Mouse (Mus musculus) heart, embryonic 10.5 days (tissue): Measurements from ENCODE around the gene Birc3. TPM values are rescaled to one million over a fixed set of nuclear protein-coding genes. Genes with fewer than 3 reads are reported as not detected.

Experiments used
- DNase-seq: peaks from one replicate; pipeline ENCODE4 v3.0.0-alpha.2; 2017; ENCODE audit warnings: low spot score
- H3K27ac ChIP-seq: fragments of 300-500 bp; sonication (generic); 2 replicates; pipeline ENCODE4 v1.5.1; 2016; ENCODE audit warnings: mild to moderate bottlenecking
- H3K27me3 ChIP-seq: fragments of 300-500 bp; sonication (generic); 2 replicates; pipeline ENCODE4 v1.6.1; 2016; ENCODE audit warnings: mild to moderate bottlenecking; ENCODE audit not compliant: poor library complexity, insufficient read depth, severe bottlenecking
- H3K36me3 ChIP-seq: fragments of 300-500 bp; sonication (generic); 2 replicates; pipeline ENCODE4 v1.6.1; 2016; ENCODE audit warnings: mild to moderate bottlenecking, moderate library complexity
- H3K4me1 ChIP-seq: fragments of 300-500 bp; sonication (generic); 2 replicates; pipeline ENCODE4 v1.6.1; 2016; ENCODE audit warnings: mild to moderate bottlenecking
- H3K4me3 ChIP-seq: fragments of 300-500 bp; sonication (generic); 2 replicates; pipeline ENCODE4 v1.5.1; 2016; ENCODE audit warnings: mild to moderate bottlenecking, moderate library complexity
- H3K9me3 ChIP-seq: fragments of 300-500 bp; sonication (generic); 2 replicates; pipeline ENCODE4 v1.6.1; 2016; ENCODE audit warnings: mild to moderate bottlenecking, moderate library complexity
- WGBS: fragments of 180-500 bp; shearing (Covaris S2); methylation state at CpG from one replicate; pipeline ENCODE4 v1.1.7; 2016; 5-methylcytosine and 5-hydroxymethylcytosine counted together
- polyA plus RNA-seq: library from polyadenylated mRNA; unstranded; fragments of >200 nt; fragmentation: Nextera tagmentation; extraction: Ambion mirVana; gene quantifications from 2 replicates; pipeline ENCODE4 v1.2.1, GENCODE M21; 2016

Birc3 gene
- polyA plus RNA-seq, 1 experiment from 2014 or later = 5.2 TPM

- 89% methylated on average over 6 of the region's 6 CpGs for WGBS
- no peaks in the 10 kb centered on the region for H3K27me3 ChIP-seq
- H3K36me3 ChIP-seq = peaks cover 17% of the 10 kb centered on the region
- no peak for DNase-seq
- no peak overlapping the region for H3K4me3 ChIP-seq
- no peaks in the 10 kb centered on the region for H3K9me3 ChIP-seq
- H3K27ac ChIP-seq = no peak overlapping the region
- peaks cover 25% of the 10 kb centered on the region; the same call in 1 of the 2 replicates for H3K4me1 ChIP-seq
Observed at GRCm38 (mm10) chr9:7833421-7833820, 39.6 kb downstream of the Birc3 start.

GRCm38 (mm10) chr9:7829531-7830528 is 43.2 kb downstream of the Birc3 start:
- WGBS = 42% methylated on average over 9 of the region's 9 CpGs
- H3K27me3 ChIP-seq = no peaks in the 10 kb centered on the region
- peak overlapping the region; percentile 13; the same call in 1 of the 2 replicates for H3K4me3 ChIP-seq
- no peaks in the 10 kb centered on the region for H3K9me3 ChIP-seq
- DNase-seq = peak; percentile 82
- peaks cover 23% of the 10 kb centered on the region; the same call in 1 of the 2 replicates for H3K4me1 ChIP-seq
- peak overlapping the region; percentile 62; the same call in 1 of the 2 replicates for H3K27ac ChIP-seq
- peaks cover 25% of the 10 kb centered on the region for H3K36me3 ChIP-seq

- 93% methylated on average over 4 of the region's 4 CpGs for WGBS
Observed at GRCm38 (mm10) chr9:7828706-7829105, 44.3 kb downstream of the Birc3 start.

GRCm38 (mm10) chr9:7824916-7825315 is 48.1 kb downstream of the Birc3 start:
- H3K27me3 ChIP-seq = no peaks in the 10 kb centered on the region
- H3K4me1 ChIP-seq = peaks cover 6% of the 10 kb centered on the region; the same call in 1 of the 2 replicates
- H3K4me3 ChIP-seq = no peak overlapping the region
- H3K36me3 ChIP-seq = peaks cover 22% of the 10 kb centered on the region
- no peak for DNase-seq
- 87% methylated on average over 5 of the region's 5 CpGs for WGBS
- no peaks in the 10 kb centered on the region for H3K9me3 ChIP-seq
- no peak overlapping the region for H3K27ac ChIP-seq

More at GRCm38 (mm10) chr9:7828706-7829105, 44.3 kb downstream of the Birc3 start:
- peaks cover 21% of the 10 kb centered on the region for H3K36me3 ChIP-seq
- H3K9me3 ChIP-seq = no peaks in the 10 kb centered on the region
- no peak for DNase-seq
- peaks cover 18% of the 10 kb centered on the region; the same call in 1 of the 2 replicates for H3K4me1 ChIP-seq
- H3K27me3 ChIP-seq = no peaks in the 10 kb centered on the region
- H3K27ac ChIP-seq = no peak overlapping the region
- no peak overlapping the region for H3K4me3 ChIP-seq

- Histone ChIP-seq H3K36me3 (peaks cover 40% of the 10 kb centered on the region), H3K27ac (no peak overlapping the region), H3K27me3 (no peaks in the 10 kb centered on the region), H3K4me1 (no peaks in the 10 kb centered on the region), H3K9me3 (no peaks in the 10 kb centered on the region), H3K4me3 (no peak overlapping the region)
- 79% methylated on average over 3 of the region's 3 CpGs for WGBS
- DNase-seq = no peak
Observed at GRCm38 (mm10) chr9:7822758-7823157, 50.2 kb downstream of the Birc3 start.

- Histone ChIP-seq H3K36me3 (no peaks in the 10 kb centered on the region), H3K9me3 (no peaks in the 10 kb centered on the region), H3K4me3 (no peak overlapping the region), H3K27ac (no peak overlapping the region), H3K27me3 (no peaks in the 10 kb centered on the region), H3K4me1 (no peaks in the 10 kb centered on the region)
- DNase-seq = peak; percentile 71
- 61% methylated on average over 5 of the region's 5 CpGs for WGBS
Observed at GRCm38 (mm10) chr9:7805101-7805506, 67.9 kb downstream of the Birc3 start.

Other genes starting within 250 kb of the Birc3 start
- gene Mmp20, start 245.0 kb downstream of the Birc3 start, polyA plus RNA-seq = not detected in 2 replicates
- gene Mmp7, start 181.1 kb downstream of the Birc3 start, polyA plus RNA-seq = not detected in 2 replicates
- gene Tmem123, start 109.1 kb downstream of the Birc3 start, polyA plus RNA-seq = 121 and 143 TPM in 2 replicates
- 23.6 and 24.2 TPM in 2 replicates for gene Birc2, start 36.1 kb downstream of the Birc3 start, polyA plus RNA-seq
- 29.3 and 41.3 TPM in 2 replicates for gene Yap1, start 131.4 kb upstream of the Birc3 start, polyA plus RNA-seq
- 11.4 and 12.0 TPM in 2 replicates for gene Cfap300, start 169.6 kb upstream of the Birc3 start, polyA plus RNA-seq